Mouse (Mus musculus) lung, adult 18-20 months (tissue): Measurements from ENCODE around the gene Rab11fip4.
A peak's percentile ranks its signal among the peaks of the same experiment; 100 is the strongest.

ENCODE experiments used
- DNase-seq, 2 experiments: peaks; one replicate each; pipeline ENCODE4 v3.0.0; 2022; ENCODE audit warnings: mixed read lengths in 2 of 2

Rab11fip4 gene

DNA sequence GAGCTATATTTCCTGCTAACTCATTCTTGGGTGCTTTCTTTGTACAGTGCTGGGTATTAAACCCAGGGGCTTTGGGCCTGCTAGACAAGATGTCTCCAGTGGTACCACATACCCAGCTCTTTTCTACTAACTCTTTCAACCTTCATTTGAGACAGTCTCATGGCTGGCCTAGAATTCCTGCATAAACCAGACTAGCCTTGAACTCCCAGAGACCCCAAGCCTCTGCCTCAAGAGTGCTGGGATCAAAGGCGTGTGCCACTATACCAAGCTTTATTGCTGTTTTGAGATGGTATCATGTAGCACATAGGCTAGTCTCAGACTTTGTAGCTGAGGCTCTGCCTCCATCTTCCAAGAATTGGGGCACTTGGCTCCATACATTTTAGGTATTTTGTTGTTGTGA, 65.5 kb downstream of the Rab11fip4 start:
- no peak for DNase-seq

DNA sequence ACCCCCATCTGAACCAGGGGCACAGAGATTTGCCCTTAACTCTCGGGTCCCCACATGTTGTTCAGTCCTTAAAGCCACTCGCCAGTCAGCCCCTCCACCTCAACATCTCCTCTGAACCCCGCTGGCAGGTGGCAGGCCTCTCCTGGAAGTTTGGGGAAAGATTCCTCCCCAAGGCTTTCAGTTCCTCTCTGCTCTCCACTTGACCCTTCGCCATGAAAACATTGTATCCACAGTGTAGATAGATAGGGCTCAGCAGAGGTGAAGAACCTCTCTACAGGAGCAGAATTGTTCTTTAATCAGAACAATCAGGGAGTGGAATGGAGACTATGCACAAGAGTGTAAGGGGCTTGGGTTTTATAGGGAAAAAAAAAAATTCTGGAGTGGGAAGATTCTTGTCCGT, 66.0 kb downstream of the Rab11fip4 start:
- DNase-seq: no peak

DNA sequence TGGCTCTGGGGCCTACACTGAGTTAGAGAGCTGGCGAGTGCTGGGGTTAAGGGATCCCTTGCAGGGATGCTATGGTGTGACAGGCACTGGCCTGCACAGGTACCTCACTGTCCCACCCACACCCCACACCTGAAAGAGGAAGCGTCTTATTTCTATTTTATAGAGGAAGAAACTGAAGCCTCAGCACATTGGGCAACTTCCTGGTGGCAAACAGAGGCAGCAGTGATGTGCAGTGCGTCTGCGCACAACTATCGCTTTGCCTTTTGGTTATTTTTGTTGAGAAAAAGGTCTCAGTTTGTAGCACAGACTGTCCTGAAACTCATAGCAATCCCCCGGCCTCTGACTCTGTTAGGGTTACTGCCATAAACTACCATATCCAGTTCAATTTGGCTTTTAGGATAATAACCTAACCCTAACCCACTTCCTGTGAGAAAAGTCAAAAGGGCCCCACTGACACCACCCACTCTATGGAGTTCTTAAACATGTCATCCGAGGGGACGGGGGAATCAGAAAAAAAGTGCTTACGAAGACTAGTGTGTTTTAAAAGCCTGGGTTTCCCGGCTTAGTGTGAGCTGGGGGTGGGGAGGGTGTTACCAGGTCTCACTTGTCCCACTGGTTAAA, 67.3 kb downstream of the Rab11fip4 start:
- no peak for DNase-seq

DNA sequence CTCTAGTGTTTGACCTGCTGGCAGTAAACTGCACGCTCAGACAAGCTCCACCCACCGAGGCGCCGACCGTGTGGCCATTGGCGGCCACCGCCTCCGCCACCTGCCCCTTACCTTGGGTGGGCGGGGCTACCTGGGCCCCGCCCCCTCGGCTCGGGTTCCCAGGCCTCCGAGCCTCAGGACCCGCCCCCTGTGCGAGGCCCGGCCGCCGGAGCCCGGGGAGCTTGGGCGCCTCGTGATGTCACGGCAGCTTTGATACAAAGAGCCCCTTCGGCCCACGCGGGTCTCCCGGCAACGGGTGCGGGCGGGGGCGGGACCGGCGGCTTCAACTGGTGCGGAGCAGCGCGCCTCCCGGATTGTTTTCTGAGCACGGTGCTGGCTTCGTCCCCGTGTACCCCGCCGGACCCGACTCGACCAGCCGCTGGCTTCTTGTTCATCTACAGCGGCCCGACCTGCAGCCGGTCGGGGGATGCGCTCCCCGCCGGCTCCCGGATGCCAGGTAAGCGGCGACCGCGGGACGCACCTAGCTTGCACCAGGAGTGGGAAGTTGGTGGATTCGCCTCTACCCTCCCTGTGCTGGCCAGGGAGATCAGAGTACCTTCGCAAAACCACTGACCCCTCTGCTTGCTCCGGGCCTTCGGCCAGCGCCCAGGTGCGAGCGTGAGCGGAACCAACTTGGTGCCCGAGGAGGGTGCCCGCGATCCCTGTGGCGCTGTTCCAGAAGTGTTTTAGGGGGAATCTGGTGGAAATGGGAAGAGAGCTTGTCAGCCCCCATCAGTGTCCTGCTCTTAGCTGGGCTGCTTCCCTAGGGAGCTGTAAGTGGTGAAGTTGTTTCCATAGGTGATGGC, 69.6 kb downstream of the Rab11fip4 start:
- peak; percentile 88 to 92 for DNase-seq

DNA sequence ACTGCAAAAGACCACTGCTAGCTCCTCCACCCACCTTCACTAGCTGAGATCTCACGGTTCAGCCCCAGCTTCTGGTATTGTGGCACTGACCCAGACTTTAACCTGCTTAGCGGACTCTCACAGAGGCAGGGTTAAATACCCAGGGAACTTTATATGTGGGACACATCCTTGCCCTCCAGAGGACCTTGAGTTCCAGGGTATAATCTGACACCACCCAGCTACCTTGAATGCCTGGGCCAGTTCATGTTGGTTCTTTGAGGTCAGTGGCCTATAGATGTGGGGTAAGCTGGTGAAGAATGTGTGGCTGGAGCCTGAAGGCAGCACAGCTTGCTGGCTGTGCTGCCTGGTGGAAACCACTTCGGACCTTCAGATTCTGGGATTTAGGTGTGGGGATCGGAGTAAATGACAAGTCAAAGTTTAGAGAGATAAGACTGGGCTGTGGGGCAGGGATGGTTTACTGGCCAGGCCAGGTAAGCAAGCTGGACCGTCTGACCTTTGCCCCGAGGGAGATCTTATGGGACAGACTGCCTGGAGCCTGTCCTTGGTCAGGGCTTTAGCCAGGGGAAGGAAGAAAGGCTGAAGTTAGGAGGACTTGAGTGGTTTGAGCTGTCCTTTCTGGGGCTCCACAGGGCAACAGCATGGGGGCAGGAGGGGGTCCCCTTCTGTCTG, 71.0 kb downstream of the Rab11fip4 start:
- no peak for DNase-seq

DNA sequence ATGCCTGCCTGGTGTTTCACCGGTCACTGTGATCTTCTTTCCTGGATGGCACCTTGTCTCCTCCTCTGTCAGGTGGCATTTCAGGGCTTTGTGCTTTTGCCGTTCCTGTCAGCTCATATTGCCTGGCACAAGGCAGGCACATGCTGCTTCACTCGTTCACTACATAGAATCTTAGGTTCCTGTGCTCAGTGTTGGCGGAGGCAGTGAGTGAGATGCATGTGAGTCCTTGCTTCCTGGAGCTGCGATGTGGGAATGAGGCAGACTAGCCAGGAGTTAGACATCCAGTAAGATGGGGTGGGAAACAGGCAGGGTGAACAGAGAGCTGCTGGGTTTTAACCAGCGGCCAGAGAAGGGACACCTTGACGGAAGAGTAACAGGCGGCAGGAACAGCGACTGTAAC, 72.1 kb downstream of the Rab11fip4 start:
- no peak for DNase-seq

DNA sequence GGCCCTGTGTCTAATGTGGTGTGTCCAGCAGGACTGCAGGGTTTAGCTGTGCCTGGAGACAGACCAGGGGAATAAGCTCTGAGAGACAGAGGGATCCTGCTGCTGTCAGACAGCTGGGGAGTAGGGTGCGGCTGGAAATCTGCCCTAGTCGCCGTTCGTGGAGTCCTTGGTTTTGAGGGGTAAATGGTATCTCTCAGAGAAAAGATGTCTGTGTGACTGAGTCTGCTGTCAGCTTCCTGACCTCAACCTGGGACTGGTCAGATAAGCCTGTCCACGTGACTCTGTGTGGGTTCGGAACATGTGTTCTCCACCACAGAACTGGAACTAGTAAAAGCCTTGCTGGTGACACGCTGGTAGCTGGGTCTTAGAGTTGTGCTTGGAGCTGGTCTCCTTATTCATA, 72.6 kb downstream of the Rab11fip4 start:
- DNase-seq: no peak

DNA sequence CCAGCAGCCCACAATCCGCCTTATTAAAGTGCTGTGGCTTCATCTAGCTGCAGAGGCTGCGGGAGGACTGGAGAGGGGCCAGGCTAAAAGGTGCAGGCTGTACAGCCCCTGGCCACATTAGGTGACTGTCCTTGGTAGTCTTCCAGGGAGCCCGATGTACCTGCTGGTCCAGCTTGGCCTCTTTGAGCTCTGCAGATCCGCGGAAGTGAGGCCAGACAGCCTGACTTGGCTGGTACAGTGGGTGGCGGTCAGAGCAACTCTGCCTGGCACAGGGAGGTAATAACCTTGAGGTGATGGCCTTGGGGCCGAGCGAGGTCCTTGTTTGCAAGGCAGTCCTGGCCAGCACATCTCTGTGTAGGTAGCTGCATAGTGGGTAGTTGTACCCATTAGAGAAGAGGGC, 75.5 kb downstream of the Rab11fip4 start:
- no peak for DNase-seq

DNA sequence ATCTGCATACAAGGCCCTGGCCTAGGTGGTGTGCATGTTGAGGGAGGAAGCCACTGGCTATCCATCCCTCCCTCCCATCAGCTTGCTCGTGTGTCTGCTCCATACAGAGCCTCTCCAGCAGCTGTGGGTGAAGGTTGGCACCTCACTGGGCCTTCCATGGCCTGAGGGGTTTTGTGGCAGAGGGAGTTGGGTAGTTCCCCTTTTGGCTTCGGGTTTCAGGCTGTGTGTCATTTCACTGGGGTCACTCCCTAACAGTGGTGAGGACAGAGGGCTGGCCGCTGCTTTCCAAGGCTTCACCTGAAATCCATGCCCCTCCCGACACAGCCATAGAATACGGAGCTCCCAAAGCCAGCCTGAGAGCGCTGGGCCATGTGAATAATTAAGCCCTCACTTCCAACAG, 78.2 kb downstream of the Rab11fip4 start:
- DNase-seq: no peak

DNA sequence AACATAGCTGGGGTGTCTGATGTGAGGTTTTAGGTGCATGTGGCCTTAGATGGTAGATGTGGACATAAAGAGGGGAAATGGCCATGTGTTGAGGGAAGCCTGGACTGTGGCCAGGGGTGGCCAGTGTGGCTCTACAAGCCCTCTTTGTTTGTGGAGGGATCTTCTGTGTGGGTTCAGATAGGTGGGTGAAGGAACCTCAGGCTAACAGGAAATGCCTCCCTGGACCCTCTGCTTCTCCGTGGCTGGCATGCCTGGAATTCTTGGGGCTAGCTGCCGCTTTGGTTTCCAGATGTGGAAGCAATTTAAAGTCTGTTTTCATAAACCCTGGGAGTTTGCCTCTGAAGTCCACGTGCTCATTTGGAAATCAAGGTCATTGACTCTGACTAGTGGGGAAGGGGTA, 78.9 kb downstream of the Rab11fip4 start:
- no peak for DNase-seq

DNA sequence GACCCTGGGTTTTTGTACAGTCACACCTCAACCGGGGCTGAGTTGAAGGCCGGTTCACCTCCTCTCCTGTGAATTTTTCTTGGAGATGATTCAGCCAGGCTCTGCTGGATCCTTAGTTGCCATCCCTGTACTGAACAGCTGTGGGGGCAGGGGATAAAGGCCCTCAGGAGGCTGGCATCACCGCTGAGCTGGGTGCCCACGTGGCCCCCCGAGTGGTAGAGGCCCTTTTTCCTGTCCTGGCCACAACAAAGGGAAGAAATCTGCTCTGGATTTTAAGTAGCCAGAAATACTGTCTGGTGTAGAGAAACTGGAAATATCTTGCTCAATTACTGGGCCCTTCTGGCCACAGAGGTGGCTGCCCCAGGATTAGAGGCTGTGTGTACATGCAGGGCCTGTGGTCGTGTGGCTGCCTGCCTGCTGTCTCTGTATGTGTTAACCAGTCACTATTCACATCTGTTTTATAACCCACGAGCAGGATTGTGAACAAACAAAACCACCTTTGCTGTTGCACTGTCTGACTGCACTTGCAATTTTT, 79.5 kb downstream of the Rab11fip4 start:
- DNase-seq: no peak

DNA sequence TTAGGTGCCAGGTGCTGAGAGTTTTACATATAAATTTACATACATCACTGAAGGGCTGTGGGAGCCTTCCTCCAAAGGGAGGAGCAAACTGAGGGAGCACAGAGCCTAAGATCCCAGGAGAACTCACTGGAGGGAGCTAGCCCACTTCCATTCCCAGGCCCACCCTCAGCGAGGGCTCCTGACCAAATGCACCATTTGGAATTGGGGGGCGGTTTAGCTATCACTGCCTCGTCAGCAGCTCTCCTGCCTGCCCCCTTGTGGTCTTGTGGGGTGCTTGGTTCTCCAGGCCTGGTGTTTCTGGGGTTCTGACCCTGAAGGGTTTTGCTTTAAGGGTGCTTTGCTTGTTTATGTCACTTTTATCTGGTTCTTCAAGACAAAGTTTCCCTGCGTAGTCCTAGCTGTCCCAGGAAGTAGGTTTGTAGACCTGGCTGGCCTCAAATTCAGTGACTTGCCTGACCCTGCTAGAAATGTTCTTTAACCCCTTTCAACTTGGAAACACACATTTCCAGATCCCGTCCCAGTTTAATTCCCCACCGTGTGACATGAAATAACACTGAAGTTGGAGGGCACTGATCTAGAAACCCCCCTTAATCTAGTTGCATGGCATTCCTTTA, 80.8 kb downstream of the Rab11fip4 start:
- no peak for DNase-seq

DNA sequence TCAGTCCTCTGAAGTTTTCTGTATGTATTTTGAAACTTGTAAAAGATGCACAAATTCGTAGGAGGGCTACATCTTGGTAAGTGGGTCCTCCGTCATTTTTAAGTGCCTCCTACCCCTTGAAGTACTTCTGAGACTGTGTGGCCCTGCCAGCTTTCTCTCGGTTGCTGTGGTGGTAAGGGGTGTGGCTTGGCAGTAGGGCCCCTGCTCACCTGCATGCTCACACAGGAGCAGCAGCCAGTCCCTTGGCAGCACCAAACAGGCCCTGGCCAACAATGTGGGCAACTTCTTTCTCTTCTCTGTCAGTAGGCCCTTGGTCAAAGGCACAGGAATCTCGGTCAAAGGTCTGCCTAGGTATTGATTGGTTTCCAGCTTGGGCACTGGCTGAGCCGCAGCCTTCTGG, 82.1 kb downstream of the Rab11fip4 start:
- peak; percentile 69 to 82 for DNase-seq

DNA sequence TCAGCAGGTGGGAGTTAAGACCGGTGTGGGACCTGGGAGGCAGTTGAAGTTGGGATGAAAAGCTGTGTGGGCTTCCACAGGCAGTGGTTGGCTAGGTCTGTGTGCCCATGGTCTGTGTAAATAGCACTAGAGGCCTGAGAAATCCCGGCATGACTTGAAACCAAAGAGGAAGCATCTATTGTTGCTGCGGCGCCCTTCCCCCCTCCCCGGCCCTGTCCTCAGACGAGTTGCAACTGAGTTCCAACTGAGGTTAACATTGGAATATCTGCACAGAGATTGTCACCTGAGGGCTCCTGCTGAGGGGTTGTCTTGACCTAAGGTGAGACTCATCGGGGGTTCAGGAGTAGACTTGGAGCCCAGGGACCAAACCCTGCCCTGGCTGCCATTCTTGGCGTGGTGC, 82.7 kb downstream of the Rab11fip4 start:
- DNase-seq: no peak

DNA sequence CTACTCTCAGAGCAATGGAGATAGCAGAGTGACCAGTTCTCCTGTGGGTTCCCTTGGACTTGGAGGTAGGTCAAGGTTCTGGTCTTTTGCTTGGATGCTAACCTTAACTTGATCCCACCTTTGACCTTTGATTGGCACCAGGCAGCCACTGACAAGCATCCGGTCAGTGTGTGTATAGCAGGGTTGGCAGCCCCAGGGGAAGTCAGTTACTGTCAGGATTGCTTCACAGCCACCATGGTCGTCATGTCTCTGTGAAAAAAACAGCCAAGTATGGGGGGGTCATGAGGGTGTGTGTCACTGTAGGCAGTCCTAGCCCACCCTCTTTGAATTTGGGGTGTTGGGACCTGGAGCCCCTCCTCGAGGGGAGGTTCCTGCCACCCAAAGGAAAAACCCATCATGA, 83.2 kb downstream of the Rab11fip4 start:
- no peak for DNase-seq

DNA sequence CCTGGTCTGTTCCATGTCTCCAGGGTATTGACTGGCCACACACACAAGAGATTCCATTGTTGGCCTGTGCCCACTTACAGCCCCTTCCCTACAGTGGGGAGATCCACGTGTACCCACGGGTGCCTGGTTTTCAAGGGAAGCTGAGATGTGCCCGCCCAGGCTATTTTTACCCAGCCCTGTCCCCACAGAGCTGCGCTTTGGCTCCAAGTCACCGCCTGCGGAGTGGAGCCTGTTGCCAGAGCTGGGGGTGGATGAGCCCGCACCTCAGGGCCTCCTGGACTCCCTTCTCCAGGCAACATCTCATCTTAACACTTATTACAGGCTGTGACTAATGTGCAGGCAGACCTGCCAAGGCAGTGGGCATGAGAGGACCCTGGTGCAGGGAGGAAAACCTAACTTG, 83.6 kb downstream of the Rab11fip4 start:
- DNase-seq: no peak

DNA sequence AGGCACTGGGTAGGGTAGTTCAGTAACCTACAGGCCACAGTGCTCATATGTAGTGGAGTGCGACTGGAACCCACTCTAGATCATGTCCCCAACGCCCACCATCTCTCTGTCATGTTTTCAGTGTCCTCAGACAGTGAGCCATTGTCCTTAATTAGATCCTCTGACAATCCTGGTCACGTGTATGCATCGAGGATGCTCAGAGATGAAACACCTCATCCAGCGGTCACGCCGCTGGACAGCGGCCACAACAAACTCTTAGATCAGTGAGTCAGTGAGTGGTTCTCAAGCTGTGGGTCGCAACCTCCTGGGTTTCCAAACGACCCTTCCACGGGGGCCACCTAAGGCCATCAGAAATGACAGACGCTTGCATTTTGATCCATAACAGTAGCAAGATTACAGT, 84.3 kb downstream of the Rab11fip4 start:
- no peak for DNase-seq

DNA sequence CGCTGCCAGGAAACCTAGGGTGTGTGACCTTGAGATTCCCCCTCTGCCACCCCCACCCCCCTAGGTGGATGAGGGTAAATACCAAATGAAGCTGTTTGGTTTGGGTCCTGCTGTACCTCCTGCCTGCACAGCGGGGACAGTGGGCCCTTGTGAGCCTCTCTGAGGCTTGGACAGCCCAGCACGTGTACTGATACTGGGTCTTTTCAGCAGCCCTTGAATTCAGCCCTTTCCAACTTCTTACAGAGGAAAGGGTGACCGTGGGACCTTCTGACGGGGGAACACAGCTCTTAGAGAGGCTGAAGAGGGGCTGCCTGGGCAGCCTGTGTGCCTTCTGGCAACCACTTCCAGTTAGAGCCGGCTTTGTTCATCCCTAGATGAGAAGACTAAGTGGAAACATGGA, 85.0 kb downstream of the Rab11fip4 start:
- DNase-seq: no peak

DNA sequence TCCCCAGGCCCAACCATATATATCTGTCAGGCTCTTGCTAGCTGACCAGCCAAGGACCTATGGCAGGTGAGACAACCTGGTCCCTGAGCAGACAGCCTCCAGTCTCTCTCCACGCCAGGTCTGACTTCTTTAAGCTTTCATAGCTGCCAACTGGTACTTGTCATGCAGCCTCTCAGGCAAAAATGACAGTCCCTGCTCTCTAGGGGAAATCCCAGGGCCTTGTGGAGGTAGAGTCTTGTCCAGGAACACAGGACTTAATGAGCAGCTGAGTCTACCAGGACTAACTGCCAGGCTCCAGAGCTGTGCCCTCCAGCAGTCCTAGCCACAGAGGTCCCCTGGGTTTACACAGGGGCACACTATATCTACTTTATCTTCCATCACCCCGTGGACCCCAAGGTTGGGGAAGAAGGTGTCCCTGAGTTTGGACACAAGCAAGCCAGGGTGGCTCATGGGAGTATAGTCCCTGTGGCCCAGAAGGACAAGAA, 85.5 kb downstream of the Rab11fip4 start:
- DNase-seq: no peak

DNA sequence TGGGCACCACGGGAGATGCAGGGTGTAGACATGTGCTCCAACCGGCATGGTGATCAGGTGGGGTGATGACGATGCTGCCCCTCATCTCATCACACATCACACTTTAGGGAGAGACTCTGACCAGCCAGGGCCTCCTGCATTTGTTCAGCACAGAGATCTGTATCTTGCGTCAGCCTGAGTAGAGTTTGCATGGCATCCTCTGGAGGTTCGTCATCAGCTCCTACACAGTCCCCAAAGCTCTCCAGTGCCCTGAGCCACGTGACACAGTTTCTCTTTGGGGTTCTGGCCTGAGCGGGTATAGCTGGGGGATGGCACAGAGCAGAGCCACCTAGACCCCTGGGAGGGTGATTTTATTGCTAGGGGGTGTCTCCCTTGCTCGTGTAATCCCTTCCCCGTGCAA, 86.4 kb downstream of the Rab11fip4 start:
- no peak for DNase-seq

DNA sequence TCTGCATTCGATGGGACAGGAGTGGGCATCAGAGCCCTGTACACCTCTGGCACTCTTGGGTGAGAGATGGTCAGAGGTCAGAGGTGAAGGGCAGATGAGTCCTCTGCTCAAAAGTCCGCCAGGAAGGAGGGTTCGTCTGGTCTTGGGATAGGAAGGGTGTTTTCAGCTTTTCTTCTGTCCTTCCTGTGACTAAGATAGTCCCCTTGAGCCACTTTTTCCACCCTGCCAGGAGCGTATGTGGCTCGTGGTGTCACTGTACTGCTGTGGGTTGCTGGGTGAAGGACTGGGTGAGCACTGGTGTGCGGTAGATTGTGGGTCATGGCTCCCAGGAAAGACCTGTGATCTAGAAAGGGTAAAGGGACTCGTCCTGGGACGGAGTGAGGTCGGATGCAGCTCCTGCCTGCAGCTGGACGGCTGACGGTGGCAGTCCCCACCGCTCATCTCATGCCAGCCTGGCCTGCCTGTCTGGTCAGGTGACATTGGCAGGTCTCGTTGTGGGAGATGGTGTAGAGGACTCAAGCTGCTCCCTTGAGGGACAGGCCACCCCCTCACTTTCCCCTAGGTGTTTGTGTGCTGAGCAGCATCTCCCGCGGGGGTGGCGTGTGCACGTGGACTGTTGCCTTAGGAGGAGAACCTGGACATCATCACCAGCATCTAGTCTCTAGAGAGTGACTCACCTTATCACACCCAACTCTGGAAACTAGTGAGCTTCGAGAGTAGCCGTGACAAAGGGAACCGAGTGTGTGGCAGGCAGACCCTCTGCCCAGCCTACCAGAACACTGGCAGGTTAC, 87.5 kb downstream of the Rab11fip4 start:
- no peak for DNase-seq

DNA sequence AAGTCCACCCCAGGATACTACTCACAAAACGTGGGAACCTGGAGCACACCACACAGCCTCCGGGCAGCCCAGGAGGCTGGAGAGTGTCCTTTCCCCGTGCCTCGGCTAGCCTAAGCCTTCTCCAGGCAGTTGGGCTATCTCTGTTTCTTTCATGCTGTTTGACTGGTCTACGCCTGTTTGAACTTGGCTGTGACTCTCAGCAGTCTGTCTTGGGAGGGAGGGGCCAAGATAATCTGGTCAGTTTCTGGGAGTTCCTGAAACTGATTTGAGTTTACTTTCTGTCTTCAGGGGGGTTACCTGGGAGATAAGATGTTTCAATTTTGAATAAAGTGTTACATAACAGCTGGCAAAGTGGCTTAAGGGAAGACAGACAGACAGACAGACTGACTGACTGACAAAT, 88.9 kb downstream of the Rab11fip4 start:
- no peak for DNase-seq
